Mouse (Mus musculus) A20 (cell line): ENCODE data around the gene Sox5.

Source experiments
- DNase-seq: peaks from one replicate; pipeline ENCODE4 v3.0.0-alpha.2; 2011; ENCODE audit warnings: low read depth, low spot score

Sox5 gene

DNA sequence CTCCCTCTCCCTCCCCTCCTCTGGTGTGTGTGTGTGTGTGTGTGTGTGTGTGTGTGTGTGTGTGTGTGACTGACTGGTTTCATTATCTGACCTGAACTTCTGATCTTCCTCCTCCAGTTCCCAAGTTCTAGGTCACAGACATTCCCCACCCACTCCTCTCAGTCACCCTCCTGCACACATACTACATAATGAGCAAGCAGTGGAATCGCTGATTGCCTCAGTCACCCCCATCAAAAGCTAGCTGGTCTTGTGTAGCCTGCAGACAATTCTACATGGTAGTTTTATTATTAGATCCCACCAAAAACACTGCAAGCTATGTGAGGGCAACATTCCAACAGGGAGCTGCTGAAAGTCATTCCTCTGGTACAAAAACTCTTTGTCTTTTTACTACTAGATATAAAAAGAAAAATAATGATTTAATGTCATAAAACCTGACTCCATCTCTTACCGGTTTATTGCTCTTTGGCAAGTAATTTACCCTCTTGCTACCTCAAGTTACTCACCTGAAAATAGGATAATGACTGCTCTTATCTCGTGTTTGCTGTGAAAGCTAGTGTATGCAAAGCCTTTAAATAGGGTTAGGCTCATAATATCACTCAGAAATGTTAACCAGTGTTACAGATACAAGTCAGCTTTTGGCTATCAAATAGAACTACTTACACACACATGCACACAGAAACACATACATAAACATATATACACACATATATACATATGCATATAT is 733.4 kb downstream of the Sox5 start:
- DNase-seq: no peak

DNA sequence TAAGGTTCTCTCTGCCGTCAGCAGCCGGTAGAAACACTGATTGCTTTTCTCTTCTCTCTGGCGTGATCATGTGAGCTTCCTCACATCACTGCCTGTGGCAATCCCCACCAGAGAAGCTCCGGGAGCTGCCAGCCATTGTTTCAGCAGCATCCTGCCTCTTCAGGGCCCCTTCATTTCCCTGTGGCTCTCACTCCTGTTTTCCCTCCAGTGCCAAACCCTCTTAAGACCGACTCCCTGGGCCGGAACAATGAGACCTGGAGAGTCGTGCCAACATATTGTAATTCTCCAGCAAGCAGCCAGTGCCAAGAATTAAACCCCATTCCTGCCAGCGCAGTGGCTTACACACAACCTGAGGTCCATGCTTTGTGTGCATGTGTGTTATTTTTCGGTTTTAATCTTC is 736.3 kb downstream of the Sox5 start:
- no peak for DNase-seq

DNA sequence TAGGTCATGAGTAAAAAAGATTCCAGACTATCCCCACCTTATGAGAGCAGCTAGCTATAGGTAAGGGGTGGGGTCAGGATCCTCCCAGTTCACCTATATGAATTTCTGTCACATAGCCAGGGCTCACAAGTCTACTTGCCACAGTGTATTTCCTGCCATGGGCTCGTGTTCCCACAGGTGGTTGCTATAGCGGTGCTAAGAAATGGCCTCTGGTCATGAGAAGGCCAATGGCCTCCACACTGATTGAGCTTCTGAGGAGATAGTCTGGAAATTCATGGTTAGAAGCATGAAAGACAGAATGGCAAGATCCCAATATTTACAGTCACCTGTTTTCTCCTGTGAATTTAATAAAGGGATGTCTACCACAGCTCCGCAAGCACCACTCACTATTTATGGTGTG is 737.4 kb downstream of the Sox5 start:
- DNase-seq: no peak

DNA sequence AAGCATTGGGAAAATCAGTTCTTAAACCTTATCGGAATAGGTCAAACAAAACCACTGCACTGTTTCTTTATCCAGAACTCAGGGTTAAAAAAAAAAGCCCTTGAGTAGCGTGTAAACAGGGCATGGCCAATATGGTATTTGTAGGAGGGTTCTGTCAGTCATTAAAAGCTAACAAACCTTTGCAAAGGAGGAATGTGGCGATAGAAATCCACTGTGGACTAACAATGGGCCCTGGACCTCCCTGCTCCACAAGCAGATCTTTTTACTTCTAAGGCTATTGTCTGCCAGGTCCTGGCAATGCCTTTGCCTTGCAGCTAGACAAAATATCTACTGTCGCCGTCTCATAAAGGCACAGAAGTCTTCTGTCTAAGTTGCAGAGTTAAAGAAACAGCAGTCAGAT is 738.8 kb downstream of the Sox5 start:
- DNase-seq: no peak

DNA sequence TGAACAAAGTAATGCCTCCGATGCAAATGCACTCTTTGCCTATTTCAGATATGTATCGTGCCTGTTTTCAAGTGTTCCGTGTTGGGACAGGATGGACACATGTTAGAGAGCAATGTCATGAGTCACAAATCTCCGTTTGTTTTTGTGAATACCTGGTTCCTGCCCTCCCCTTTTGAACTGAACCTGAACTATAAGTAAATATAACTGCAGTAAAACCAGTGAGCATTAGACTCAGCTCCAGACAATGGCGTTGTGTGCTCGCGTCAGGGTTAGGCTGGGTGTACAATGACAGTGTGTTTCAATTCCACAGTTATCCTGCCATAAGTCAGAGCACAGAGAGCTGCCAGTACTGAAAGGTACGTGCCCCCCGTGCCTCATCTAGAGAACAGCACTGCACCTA is 739.8 kb downstream of the Sox5 start:
- DNase-seq: no peak

DNA sequence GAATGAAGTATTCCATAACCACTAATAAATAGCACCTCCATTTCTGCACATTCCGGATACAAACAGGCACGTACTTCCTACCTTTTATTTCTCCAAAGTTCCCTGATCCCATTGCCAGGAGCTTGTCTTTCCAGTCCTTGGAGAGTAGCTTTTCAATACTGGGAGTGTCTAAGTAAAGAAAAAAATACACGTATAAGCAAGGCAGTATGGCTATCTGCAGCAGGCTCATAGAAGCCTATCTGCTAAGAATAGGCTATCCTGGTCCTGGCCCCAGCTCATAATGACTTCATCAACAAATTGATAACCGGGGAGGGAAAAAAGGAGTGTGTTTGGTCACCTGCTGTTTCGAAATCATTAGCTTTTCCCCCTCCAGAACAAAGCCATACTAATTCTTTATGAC is 740.6 kb downstream of the Sox5 start:
- DNase-seq: no peak

DNA sequence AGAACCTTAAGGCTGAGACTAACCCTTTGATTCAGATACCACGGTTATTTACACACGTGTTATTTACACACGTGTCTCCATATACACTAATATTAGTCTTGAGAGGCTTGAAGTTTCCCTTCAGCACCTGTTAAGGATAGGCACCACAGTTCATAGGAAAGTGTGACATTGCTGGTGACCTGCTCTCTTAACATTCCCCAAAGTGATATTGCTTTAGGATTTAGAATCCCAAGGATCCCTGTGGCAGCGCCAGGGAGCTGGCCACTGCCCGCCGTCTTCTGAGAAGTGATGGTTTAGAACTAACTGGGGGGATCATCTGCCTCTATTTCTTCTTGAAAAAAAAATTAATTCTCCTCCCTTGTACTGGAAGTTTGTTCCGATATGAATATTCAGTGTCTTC is 741.4 kb downstream of the Sox5 start:
- no peak for DNase-seq

DNA sequence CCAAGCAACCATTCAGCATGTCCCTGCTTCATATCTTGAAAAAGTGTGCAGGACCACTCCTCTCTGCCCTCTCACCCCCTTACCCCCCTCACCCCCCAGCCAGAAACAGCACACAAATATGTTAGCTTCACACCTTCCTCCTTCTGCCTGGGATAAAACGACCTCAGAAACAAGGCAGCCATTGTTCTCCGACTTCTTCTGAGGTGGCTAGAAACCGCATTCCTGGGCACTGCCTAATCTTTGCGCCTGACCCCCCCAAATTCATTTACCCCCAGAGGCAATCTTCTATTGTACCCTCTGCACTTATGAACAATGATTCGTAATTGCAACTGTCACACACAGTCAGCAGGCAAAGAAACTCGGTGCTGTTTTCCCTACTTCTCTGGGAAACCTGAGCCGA is 742.6 kb downstream of the Sox5 start:
- DNase-seq: no peak

DNA sequence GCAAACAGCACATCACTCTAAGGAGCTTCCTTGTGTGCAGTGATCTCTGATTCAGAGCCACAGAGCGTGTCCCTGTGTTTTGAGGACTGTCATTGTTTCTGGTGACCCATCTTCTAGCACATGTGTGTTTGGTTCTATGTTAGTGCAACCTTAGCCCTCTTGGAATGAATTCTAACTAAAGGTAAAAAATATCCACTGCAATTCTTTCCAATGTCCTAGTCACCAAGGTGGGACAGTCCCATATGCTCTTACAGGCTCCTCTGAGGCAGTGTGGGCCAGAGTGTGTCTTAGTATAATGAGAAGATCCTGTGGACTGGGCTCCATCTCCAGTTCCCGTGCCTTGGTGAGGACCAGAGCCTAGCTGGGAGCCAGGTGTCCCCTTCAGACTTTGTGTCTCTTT is 748.6 kb downstream of the Sox5 start:
- DNase-seq: no peak

DNA sequence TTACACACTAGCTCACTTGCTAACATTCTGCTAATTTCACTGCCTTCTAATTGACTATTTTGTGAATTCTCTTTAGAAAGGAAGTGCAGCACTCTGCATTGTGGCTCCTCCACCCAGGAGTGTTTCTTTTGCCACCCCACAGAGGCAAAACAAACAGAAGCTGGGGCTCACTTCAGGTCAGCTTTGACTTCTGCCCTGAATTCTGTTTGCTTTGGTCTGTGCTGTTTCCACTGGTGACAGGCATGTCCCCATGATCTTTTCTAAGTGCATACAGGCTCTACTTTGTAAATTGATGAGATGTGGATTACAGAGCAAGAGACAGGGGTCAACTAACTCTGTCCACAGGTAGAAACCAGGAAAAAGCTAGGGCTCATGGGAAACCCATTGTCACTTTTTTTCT is 764.8 kb downstream of the Sox5 start:
- DNase-seq: no peak

DNA sequence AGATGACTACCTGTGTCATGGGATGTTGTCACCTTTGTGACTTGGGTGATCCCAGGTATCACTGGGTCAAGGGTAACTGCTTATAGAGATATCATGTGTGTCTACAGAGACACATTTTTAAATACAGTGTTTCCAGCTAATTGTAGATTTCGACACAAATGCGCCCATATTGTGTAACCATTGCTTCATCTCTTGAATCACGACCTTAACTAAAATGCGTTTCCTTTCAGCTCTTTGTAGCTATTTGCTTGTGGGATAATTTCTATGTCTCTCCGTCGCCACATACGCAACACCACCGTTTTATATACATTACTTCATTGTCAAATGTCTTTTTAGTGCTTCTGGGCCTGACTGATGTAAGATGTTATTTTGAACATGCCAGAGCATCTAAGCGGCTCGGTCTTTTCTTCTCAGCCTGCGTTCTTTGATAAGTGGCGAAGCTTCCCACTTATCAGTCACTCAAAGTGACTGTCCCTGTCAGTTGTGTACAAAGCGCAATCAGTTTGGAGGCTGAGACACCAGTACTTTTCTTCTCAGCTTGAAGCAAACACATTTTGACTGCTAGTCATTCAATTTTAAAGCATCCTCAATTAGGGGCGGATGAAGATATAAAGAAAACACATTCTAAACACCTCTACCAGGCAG is 769.8 kb downstream of the Sox5 start:
- DNase-seq: no peak

DNA sequence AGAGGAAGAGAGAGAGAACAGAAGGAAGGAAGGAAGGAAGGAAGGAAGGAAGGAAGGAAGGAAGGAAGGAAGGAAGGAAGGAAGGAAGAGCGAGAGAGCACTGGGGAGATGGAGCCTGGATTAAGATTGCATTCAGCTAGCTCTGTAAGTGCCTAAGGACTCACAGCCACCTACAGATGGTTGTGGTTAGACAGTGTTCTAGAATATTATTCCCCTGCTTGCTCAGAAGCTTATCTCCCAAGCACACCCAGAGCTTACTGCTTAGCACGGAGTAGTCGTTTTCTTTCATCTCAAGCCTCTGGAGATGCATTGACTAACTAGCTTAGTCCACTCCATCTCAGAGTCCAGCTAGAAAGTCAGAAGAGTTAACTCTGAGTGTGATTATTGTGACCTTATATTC is 770.8 kb downstream of the Sox5 start:
- DNase-seq: no peak

DNA sequence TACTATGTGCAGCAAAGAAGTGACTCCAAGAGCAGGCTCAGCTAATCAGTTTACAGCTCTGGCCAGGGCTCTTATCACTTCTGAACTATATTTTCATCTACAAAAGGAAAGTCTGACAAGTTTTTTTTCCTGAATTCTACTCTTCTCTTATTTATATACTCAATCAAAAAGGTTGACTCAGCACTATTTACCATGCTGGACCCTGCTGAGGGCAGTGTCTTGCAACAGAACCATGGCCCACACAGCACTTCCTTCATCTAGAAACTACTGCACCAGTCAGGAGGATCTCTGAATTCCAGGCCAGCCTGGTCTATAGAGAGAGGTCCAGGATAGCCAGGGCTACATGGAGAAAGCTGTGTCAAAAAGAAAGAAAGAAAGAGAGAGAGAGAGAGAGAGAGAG is 771.5 kb downstream of the Sox5 start:
- no peak for DNase-seq

DNA sequence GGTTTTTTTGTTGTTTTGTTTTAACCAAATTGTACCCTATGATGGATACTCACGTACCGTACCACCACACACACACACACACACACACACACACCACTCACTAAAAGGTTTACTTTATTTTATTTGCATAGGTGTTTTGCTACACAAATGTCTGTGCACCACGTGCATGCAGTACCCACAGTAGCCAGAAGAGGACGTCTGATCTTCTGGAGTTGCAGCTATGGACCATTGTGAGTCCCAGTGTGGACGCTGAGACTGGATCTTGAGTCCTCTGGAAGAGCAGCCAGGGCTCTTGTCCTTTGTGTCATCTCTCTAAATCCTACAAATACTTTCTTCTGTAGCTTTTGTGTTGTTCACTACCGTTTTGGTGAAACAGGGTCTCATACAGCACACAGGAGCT is 776.6 kb downstream of the Sox5 start:
- DNase-seq: no peak

DNA sequence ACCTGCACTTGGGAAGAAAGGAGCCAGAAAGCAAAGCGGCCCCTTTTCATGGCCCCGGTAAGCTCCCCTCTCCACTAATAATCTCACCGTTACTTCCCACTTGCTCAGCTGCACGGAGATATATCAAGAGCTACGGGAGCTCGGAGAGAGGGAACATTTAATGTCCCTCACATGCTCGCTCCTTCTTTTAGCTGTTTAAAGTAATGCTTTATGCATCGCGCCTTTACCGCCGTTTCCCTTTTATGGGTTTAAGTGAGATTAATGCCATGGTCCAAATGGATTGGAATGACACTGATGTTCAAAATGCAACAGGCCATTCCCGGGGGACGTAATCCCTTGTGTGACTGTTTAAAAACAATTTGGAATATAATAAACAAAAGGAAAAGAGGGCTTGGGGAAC is 783.6 kb downstream of the Sox5 start:
- DNase-seq: no peak

DNA sequence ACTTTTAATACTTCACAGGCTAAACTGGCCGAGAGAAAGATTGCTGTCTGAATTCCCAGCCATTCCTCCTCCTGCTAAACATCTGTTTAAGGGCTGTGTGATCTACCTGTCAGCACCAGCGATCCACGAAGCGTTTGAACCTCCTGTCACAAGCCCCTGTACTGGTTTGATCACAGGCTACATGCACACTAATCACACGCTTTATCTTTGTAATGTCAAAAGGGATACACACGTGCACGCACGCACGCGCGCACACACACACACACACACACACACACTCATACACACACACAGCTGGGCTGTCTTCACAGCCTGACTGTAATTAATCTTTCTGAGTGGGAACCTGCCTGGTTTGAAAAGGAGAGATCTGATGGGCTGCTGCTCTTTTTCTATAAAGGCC is 784.2 kb downstream of the Sox5 start:
- no peak for DNase-seq

DNA sequence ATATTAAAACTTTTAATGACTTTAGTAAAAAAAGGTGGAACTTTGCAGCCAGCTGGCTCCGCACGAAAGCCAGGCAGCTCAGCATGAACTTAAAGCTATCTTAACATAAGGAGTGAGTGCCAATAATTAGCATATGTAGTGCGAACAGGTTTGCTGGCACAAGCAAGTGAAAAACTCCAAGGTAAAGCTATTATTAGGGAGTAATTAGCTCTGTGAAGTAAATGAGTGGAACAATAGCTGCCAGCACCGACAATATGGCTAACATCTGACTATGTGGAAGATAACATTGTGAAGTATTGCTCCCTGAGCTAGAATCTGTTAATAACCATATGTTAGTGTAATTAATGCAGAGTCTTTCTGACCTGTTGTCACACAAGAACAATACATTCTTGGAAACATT is 786.7 kb downstream of the Sox5 start:
- no peak for DNase-seq

DNA sequence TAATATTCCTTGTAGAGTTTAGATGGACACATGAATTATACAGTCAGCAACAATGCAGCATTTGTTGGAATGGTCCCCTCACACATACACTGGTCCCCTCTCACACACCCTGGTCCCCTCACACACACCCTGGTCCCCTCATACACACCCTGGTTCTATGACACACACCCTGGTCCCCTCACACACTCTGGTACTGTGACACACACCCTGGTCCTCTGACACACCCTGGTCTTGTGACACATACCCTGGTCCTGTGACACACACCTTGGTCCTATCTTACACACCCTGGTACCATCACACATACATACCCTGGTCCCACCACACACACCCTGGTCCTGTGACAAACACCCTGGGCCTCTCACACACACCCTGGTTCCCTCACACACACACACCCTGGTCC is 794.2 kb downstream of the Sox5 start:
- no peak for DNase-seq

DNA sequence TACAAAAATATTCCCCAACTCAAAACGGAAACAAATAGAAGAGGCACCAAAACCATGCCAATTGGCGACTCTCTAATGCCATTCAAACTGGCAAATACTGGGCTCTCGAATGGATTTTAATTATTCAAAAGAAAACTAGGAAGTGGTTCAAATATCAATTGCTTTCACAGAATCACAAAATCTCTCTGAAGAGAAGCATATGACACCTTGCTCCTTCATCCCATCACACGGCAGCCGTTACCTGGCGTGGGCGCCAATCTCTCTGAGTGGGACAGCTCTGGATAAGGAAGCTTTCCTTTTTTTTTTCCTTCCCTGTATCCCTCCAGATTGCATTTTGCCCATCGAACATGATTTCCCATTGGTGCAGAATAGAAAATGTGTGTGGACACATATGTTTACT is 801.6 kb downstream of the Sox5 start:
- no peak for DNase-seq

DNA sequence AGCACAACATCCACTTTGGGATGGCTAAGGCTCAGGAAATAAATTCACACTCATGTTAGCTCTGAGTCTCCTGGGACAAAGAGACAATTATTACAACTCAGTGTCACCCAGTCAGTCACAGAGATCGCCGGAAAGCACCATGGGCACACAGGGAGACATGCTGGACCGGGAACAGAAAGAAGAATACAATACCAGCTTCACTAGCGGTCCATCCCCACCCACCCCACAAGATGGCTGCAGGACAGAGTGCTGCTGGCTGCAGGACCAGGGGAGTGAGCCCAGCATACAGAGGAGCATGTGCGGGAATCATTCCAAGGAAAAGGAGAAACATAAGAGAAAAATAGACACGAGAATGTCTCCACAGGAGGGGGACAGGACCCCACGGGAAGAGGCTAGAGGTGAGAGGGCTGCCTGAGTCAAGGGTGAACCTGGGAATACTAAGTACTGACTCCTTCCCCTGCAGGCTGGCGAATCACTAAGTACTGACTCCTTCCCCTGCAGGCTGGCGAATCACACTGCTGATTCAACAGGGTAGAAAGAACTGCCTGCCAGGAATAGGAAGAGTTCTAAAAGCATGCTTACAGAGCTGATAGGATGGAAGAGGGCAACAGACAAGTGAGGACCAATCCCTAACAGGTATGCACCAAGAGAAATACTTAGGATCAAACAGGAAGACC is 813.9 kb downstream of the Sox5 start:
- no peak for DNase-seq

DNA sequence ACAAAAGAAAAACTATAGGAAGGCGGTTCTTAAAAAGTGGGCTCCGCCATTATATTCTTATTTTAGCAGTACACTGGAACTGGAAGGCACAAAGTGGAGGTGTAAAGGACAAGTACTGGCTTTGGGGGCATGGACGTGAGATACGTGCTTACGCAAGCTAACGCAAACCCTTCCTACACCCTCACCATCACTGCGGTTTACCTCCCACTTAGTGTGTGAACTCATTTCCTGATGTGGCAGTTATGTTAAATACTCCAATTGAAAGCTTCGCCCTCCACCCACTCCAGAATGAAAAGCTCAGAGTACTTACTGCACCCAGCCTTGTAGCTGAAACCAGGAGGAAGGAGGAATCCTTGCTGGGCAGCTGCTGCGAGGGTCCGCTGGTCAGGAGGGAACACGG is 821.3 kb downstream of the Sox5 start:
- DNase-seq: no peak

DNA sequence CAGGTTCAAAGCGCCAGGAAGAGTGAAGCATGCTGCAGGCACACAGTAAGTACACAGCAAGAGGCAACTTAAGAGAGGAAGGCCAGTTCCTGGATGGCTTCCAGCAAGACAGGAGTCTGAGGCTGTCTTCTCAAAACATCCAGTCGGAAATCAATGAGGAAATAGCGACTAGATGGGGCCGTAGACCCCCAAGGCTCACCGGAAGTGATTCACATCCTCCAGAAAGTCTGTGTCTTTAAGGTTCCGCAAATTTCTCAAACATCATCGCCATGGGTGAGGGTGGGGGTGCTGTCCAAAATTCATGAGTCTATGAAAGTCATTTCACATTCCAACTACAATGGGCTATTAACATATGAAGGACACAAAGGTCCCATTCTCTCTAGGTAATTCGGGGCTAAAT is 821.7 kb downstream of the Sox5 start:
- DNase-seq: no peak

DNA sequence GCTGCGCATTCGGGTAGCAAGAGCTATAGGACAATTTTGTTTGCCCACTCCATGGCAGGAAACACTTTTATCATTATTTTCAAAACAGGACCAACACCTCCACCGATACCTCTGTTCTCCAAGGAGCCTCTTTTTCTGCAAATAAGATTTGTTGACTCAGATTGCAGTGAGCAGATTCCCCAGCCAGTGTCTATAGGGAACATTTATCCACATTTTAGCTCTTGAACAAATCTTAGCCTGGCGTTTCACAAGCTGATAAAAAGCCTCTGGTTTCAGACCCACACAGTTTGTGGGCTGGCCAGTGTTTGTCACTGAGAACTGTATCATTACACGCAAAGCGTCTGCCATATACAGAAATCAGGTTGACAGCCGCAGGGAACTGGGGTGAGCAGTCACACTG is 823.4 kb downstream of the Sox5 start:
- DNase-seq: no peak
